ENCODE assay signal across 8 mouse cellular contexts in genomic region chr9:42471921-42472747, GRCm38 (mm10). TPM values are rescaled to one million over a fixed set of nuclear protein-coding genes. Genes with fewer than 3 reads are reported as not detected.
A peak's percentile ranks its signal among the peaks of the same experiment; 100 is the strongest.
DNase-seq lines count a peak whose midpoint lies in the region; ATAC-seq lines count a peak whose summit lies in the region.

No protein-coding gene starts in this region.

- peak overlapping the region; percentile 77 for H3K27ac ChIP-seq in hindbrain, embryonic 16.5 days (ENCODE audit: low read depth, low read length)

- peak; percentile 97 for ATAC-seq in hindbrain, embryonic 16.5 days

- peak; percentile 96 for DNase-seq in ZHBTc4 (ENCODE audit: low read depth, low spot score)
- peak; percentile 76 to 90 for DNase-seq in cerebellum, postnatal 4 days (ENCODE audit: low spot score in 2 of 2)
- peak; percentile 84 for DNase-seq in gastrocnemius, adult 18-20 months (ENCODE audit: low spot score)
- DNase-seq in left cerebral cortex, adult 11 months (ENCODE audit: low spot score) = peak; percentile 91
- DNase-seq in lung, postnatal 36 days = peak; percentile 94
- peak; percentile 95 for DNase-seq in retina, embryonic 14.5 days (ENCODE audit: low spot score)
- peak; percentile 86 to 94 for DNase-seq in thymus, postnatal 36 days

- no peaks in the 10 kb centered on the region for H3K36me3 ChIP-seq in hindbrain, embryonic 16.5 days (ENCODE audit: control insufficient read depth, insufficient read depth, low read length)

- no peaks in the 10 kb centered on the region for H3K9me3 ChIP-seq in hindbrain, embryonic 16.5 days (ENCODE audit: control insufficient read depth, low read length)

- peaks cover 16% of the 10 kb centered on the region for H3K4me1 ChIP-seq in hindbrain, embryonic 16.5 days (ENCODE audit: control insufficient read depth, insufficient read depth, low read depth, low read length)

- 5% methylated on average over 49 of the region's 49 CpGs for WGBS in hindbrain, embryonic 16.5 days

- peak overlapping the region; percentile 93 for H3K4me2 ChIP-seq in hindbrain, embryonic 16.5 days (ENCODE audit: low read length)

- no peaks in the 10 kb centered on the region for H3K27me3 ChIP-seq in hindbrain, embryonic 16.5 days (replicated peaks; ENCODE audit: control insufficient read depth, insufficient read depth, low read length)

- H3K4me3 ChIP-seq in hindbrain, embryonic 16.5 days (ENCODE audit: low read length) = peak overlapping the region; percentile 91

- H3K9ac ChIP-seq in hindbrain, embryonic 16.5 days (ENCODE audit: low read depth, low read length) = peak overlapping the region; percentile 94

RNA-seq across cellular contexts. Expression of gene Tbcel, which starts 35.5 kb away (rescaled TPM):
- total RNA-seq in gastrocnemius, adult 18-20 months (2021) = 10 to 100 TPM; 14.9 to 15.9 TPM
- polyA plus RNA-seq in hindbrain, embryonic 16.5 days (2015; fragmentation: Nextera tagmentation; extraction: Ambion mirVana) = 4.3 and 4.4 TPM in 2 replicates

Comparison
In these comparisons a context has a peak if more than half of its experiments do, and no peak if none do; other contexts are left out.
1. Peak in every context shown above with its lines: DNase-seq, ATAC-seq, H3K4me3 ChIP-seq and H3K27ac ChIP-seq.